Mouse (Mus musculus) layer of hippocampus, postnatal 25 days (tissue): ENCODE measurements at regions not wholly inside any gene's neighbourhood (a gene's known extent, or its start where the extent isn't known, plus 50 kb on each side); places are given as distances from the start of the nearest gene placed in this dataset.

ENCODE experiments used
- DNase-seq, 2 experiments: peaks; one replicate each; pipeline ENCODE4 v3.0.0; 2022; ENCODE audit warnings: mixed read lengths in 2 of 2, low spot score in 1 of 2; ENCODE audit errors: extremely low spot score in 1 of 2

- DNase-seq, result no peak
Measured at GRCm38 (mm10) chr10:17564895-17565620, 158.0 kb upstream of the Cited2 start.

- DNase-seq, result no peak
Measured at GRCm38 (mm10) chr10:17566975-17567374, 156.0 kb upstream of the Cited2 start.

GRCm38 (mm10) chr10:17567631-17568030, 155.4 kb upstream of the Cited2 start:
- DNase-seq, result no peak

GRCm38 (mm10) chr10:17569577-17570113, 153.4 kb upstream of the Cited2 start:
- DNase-seq, result no peak

GRCm38 (mm10) chr10:17574894-17575293, 148.1 kb upstream of the Cited2 start:
- DNase-seq, result no peak

- DNase-seq, result no peak
Measured at GRCm38 (mm10) chr10:17575448-17576332, 147.3 kb upstream of the Cited2 start.

- DNase-seq, result no peak
Measured at GRCm38 (mm10) chr10:17576333-17576750, 146.7 kb upstream of the Cited2 start.

- DNase-seq, result no peak
Measured at GRCm38 (mm10) chr10:17579463-17579862, 143.6 kb upstream of the Cited2 start.

GRCm38 (mm10) chr10:17584842-17585241, 138.2 kb upstream of the Cited2 start:
- DNase-seq, result no peak

GRCm38 (mm10) chr10:17586910-17587309, 136.1 kb upstream of the Cited2 start:
- DNase-seq, result no peak

- no peak for DNase-seq
Measured at GRCm38 (mm10) chr10:17589136-17589535, 133.9 kb upstream of the Cited2 start.

GRCm38 (mm10) chr10:17590195-17590594, 132.8 kb upstream of the Cited2 start:
- no peak for DNase-seq

GRCm38 (mm10) chr10:17592387-17592786, 130.6 kb upstream of the Cited2 start:
- no peak for DNase-seq

- DNase-seq, result no peak
Measured at GRCm38 (mm10) chr10:17596126-17596525, 126.9 kb upstream of the Cited2 start.

- no peak for DNase-seq
Measured at GRCm38 (mm10) chr10:17596743-17597142, 126.3 kb upstream of the Cited2 start.

- DNase-seq, result peak in 1 of 2 experiments; percentile 24
Measured at GRCm38 (mm10) chr10:17599246-17599645, 123.8 kb upstream of the Cited2 start.

- no peak for DNase-seq
Measured at GRCm38 (mm10) chr10:17599831-17600761, 122.9 kb upstream of the Cited2 start.

- DNase-seq, result no peak
Measured at GRCm38 (mm10) chr10:17600762-17601108, 122.3 kb upstream of the Cited2 start.

- no peak for DNase-seq
Measured at GRCm38 (mm10) chr10:17602446-17602845, 120.6 kb upstream of the Cited2 start.

- no peak for DNase-seq
Measured at GRCm38 (mm10) chr10:17608220-17608619, 114.8 kb upstream of the Cited2 start.
